Mouse (Mus musculus) E14TG2a.4 (cell line): ENCODE data around the gene Itgb8.

Source experiments
- CTCF ChIP-seq: conservative IDR thresholded peaks from 2 replicates; pipeline ENCODE4 v1.5.1; 2014; ENCODE audit warnings: low read length
- NANOG ChIP-seq: IDR thresholded peaks from 2 replicates; pipeline ENCODE4 v1.6.1; 2014; ENCODE audit warnings: borderline replicate concordance, low read length, mixed read lengths
- POU5F1 ChIP-seq: IDR thresholded peaks from 2 replicates; pipeline ENCODE4 v1.6.1; 2014; ENCODE audit warnings: low read length, borderline replicate concordance

GRCm38 (mm10) chr12:119150956-119151355, 87.6 kb downstream of the Itgb8 start:
- TF ChIP-seq CTCF (no peak), POU5F1 (no peak), NANOG (no peak)
